Mouse (Mus musculus): ENCODE measurements around the gene Sh3kbp1.

The Sh3kbp1 gene

DNA sequence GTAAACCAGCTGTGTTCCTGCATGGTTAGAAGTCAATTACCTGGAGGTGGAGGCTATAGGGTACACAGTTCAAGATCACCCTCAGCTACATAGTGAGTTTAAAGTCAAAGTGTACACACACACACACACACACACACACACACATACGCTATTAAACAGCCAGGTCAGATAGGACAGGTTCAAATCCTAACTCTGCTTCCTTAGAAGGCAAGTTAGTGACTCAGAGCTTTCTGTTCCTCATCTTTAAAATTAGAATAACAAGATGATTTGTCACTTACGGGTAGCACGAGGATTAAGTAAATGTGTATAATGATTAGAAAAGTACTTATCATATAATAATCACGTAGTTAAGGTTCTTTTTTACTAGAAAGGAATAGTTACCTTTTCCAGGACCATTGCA is 208.2 kb downstream of the Sh3kbp1 start:
- in situ Hi-C loops (cut with MboI) = no loop called here

DNA sequence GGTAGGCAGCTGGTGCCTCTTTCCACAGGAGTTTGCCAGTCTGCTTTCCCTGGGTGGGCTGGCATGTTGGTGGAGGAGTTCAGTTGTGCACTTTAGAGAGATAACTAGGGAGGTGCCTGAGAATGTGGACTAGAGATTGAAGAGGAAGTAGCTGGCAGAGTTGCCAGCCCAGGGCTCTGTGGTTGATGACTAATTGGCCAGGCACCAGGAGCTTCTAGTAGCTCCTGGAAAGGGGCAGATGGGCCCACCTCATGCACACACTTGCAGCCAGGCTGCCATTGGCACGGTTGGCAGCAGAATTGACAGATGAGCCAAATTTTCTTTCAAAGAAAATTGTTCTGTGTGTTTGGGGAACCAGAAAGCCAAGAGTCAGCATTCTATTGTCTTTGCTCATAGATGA is 210.3 kb downstream of the Sh3kbp1 start:
- in situ Hi-C loops (cut with MboI) = no loop called here

- in situ Hi-C loops (cut with MboI) = no loop called here
These were observed 212.7 kb downstream of the Sh3kbp1 start for GRCm38 (mm10) chrX:159839786-159840185.

DNA sequence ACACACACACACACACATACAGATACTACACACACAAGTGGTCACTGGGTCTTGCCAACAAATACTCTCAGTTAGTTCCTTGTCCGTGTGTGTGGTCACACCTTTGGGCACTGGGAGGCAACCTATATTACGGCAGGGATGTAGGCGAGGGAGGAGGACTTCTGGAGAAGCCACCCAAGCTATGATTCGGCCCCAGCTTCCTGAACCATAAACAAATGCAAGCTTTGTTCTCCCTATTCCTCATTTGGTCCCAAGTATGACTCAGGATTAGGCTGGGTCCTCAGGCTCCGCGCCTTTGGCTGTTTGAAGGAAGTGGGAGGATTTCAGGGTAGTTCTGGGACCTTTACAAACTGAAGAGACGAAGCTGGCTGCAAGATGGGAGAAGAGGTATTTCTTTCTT is 213.2 kb downstream of the Sh3kbp1 start:
- in situ Hi-C loops (cut with MboI) = no loop called here

- in situ Hi-C loops (cut with MboI) = no loop called here
These were observed 223.7 kb downstream of the Sh3kbp1 start for GRCm38 (mm10) chrX:159850722-159851121.

DNA sequence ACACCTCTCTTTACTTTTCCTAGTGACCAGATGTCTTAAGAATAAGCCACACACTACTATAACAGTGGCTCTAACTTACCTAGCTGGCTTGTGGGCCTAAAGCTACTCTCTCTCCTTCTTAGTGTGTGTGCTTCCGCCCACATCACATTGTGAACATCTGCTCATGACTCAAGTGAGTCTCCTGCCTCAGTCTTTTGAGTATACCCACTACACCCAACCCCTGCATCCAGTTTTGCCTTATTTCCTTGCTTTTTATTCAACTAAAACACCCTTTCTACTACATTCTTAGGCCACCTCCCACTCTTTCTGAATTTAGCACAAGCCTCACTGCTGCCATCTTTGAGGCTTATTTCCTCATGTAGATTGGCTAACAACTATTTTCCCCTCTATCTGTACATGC is 229.8 kb downstream of the Sh3kbp1 start:
- in situ Hi-C loops (cut with MboI) = no loop called here

DNA sequence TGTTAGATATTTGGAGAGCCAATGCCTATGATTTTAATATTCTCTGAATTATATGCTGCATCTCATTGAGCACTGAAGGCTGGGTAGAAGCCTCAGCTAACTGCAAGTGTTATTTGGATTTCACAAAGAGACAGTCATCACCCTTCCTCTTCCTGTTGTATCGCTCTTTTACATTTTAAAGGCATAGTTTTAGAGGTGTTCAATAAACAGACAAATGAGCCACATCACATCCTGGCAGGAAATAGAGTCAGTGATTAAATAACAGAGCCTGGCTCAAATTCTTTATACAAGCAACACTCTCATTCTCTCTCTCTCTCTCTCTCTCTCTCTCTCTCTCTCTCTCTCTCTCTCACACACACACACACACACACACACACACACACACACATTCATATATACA is 231.1 kb downstream of the Sh3kbp1 start:
- in situ Hi-C loops (cut with MboI) = no loop called here

DNA sequence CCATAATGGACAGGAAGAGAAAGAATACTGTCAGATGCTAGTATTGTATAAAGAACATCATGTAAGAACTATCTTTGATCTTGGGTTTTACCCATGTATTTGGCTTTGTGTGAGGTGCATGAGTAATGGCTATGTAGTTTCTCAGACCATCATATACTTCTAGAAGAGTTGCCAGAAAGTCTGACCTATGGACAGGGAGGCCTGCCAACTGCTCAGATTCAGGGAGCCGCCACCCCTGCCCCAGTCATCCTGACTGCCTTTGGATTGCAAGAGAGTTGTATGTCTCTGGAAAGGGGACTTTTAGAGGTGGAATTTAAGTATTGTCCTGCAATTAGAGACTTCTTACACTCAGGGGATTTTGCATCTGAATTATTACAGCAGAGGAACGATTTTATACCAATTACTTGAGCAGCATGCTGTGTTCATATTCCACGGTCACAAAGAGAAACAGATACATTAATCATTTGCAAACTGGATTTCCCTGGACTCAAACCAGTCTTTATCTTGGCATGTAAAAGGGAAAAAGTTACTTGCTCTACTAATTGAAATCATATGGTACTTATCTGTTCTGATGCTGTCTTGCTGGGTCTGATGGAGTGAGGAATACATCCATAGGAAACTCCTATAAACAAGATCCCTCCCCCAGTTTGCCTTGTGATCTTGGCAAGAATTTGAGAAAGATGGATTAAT is 233.9 kb downstream of the Sh3kbp1 start:
- in situ Hi-C loops (cut with MboI) = no loop called here

DNA sequence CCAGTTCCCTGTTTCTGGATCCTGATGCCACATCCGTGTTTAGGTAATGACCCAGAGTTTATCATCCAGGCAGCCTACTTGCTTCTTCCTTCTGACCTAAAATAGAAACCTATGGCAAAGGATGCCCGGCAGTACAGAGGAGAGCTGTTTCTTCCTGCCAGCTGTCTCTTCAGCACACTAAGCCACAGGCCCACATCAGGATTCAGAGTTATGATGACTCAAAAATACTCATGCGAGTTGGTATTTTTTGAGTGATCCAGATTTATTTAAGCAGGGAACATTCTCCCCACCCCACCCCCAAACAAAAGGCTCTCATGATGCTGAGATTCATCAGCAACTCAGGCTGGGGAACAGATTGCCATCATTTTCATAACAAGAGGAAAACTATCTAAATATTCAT is 240.6 kb downstream of the Sh3kbp1 start:
- in situ Hi-C loops (cut with MboI) = no loop called here

GRCm38 (mm10) chrX:159872521-159872920 is 245.4 kb downstream of the Sh3kbp1 start:
- in situ Hi-C loops (cut with MboI) = no loop called here

GRCm38 (mm10) chrX:159877770-159878169 is 250.7 kb downstream of the Sh3kbp1 start:
- in situ Hi-C loops (cut with MboI) = no loop called here

- in situ Hi-C loops (cut with MboI) = no loop called here
These were observed 252.4 kb downstream of the Sh3kbp1 start for GRCm38 (mm10) chrX:159879455-159879854.

DNA sequence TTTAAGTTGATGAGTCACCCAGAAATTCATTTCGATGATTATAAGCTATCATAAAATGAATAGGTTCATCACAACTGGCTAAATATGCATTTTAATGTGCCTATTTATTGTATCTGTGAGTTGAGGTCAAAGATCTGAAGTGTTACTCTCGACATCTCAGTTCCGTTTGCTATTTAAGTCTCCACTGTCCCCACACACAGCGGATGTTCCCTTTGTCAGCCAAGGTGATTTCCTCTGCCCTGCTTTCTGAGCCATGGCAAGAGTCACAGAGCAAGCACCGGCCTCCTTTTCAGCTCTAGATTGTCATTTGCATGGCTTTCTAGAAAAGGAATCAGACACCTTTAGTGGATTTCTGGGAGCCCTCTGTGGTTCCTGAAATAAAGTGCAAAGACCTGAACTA is 254.5 kb downstream of the Sh3kbp1 start:
- in situ Hi-C loops (cut with MboI) = no loop called here

- in situ Hi-C loops (cut with MboI) = no loop called here
These were observed 269.5 kb downstream of the Sh3kbp1 start for GRCm38 (mm10) chrX:159896536-159896935.

DNA sequence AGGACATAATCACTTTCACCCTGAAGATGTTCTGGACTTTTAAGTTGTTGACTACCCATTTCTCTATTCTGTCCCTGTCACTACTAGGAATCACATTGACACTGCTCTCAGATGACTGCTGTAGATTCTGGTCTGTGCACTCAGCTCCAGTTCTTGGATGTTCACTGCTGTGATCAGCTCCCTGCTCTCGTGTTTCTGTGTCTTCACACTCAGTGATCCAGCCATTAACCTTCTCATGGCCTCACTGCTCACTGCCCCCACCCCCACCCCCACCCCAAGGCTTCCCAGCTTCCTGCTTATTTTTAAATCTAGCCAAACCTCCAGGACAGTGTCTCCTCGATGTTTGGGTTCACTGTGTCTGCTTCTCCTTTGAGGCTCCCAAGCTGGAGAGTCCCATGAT is 271.0 kb downstream of the Sh3kbp1 start:
- in situ Hi-C loops (cut with MboI) = no loop called here

GRCm38 (mm10) chrX:159899121-159899520 is 272.0 kb downstream of the Sh3kbp1 start:
- in situ Hi-C loops (cut with MboI) = no loop called here

- in situ Hi-C loops (cut with MboI) = no loop called here
These were observed 276.3 kb downstream of the Sh3kbp1 start for GRCm38 (mm10) chrX:159903421-159903820.

- in situ Hi-C loops (cut with MboI) = no loop called here
These were observed 280.6 kb downstream of the Sh3kbp1 start for GRCm38 (mm10) chrX:159907703-159908102.

DNA sequence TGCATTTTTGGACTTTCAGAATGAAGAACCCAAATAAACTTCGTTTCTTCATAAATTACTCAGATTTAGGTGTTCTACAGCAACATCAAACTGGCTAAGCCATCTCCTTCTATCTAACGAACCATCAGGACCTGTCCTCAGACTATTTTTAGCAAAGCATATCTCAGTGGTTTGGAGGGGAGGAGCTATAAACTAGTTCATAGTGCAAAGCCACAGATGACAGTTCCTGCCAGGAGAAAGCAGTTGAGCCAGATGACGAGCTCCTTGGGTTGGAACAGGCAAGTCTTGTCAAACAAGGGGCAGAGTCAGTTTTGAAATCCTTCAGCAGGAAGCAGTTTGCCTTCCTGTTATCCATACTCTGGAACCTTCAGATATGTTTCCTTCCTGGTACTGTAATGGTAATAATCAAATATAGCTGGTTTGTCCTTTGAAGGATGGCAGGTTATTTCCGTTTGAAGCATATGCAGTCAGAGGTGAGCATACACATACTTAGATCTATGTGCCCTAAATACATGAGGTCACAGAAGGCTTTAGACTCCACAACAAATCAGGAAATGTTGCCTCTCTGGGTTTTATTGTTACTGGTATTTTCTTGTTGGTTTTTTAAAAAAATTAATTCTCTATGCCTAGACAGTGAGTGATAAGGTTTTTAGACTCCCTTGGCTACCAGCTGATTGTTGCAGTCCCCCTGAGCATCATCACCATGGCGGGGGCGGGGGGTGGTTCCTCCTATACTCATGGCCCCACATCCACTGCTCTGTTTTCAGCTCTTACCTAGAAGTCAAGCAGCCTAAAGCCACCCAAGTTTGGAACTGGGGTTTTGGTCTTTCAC is 282.6 kb downstream of the Sh3kbp1 start:
- in situ Hi-C loops (cut with MboI) = no loop called here

DNA sequence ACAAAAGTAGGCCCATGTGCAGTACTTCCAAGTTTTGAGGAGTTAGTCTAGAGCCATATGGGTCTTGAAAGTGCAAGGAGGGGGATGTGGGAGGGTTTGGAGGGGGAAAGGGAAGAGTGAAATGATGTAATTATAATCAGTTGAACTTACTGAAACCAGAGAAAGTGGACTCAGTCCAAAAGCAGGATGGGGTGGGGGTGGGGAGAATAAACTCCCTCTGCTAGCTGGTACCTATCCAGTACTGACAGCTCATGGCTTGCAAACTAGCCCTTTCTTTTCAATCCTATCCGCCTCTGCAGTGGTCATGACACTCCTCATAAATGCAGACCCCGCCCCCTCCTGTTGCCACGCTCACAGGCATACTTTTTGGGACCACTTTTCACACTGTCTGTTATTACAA is 283.5 kb downstream of the Sh3kbp1 start:
- in situ Hi-C loops (cut with MboI) = no loop called here

GRCm38 (mm10) chrX:159911613-159912012 is 284.5 kb downstream of the Sh3kbp1 start:
- in situ Hi-C loops (cut with MboI) = no loop called here

DNA sequence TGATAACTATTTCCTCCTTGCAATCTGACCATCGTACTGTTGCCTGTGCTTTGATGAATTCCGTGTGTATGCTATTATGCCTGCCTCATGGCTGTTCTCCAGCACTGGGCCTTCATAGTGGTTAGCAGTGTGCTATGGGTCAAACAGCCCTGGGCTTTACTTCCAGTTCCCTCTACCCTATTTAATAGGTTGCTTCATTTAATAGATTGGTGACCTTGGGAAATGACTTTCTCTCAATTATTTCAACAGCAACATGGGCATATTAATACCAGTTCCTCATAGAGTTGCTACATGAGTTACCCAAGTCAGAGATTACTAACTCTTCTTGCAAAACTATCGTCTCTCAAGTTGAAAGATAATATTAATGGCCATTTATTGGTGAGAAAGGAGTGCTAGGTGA is 285.0 kb downstream of the Sh3kbp1 start:
- in situ Hi-C loops (cut with MboI) = no loop called here

DNA sequence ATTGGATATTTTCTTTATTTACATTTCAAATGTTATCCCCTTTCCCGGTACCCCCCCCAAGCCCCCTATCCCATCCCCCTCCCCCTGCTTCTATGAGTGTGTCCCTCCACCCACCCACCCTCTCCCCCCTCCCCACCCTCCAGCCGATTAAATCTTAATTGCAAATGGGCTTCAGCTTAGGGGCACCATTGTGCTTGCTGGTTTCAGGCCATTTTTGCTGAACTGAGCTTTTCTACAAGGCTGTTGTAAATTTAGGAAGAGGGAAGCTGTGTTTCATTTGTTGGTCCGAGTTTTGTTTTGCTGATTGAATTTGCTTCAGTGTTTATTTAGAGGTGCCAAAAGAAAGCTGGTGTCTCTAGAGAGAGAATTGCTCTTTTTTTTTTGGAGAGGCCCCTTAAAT is 286.4 kb downstream of the Sh3kbp1 start:
- in situ Hi-C loops (cut with MboI) = no loop called here
